In the genomic region with DNA sequence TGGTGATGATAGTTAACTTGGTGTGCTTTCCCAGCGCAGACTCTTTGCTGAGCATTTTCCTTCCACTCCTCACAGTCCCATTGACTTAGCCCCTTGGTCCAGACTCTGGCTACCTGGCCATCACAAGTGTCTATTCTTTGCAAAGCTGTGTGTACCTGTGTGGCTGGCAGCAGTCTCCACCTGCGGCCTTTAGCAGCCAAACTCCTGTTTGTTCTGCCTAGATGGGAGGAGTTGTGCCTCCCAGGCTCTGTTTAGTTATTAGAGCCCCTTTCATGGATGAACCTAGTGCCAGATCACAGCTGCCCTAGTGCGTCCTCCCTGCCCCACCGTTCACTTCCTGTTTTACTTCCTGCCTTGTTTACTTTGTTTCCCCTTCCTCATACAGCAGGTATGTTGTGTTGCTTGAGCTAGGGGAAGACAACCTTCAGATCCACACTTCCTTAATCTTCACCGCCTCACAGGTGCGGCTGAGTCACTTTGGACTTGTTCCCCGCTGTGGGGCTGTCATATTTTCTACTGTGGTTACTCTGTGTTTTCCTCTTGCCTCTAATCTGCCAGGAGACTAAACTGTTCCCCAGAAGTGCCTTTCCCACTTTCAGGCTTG, we compare ENCODE assay signal across 8 mouse cellular contexts. TPM values are rescaled to one million over a fixed set of nuclear protein-coding genes. Genes with fewer than 3 reads are reported as not detected.
DNase-seq lines count a peak whose midpoint lies in the region; ATAC-seq lines count a peak whose summit lies in the region.
"Had no signal": no experiment of that assay in that cellular context is flagged by ENCODE, and none has a peak within 500 bp of the region (broad histone marks: within the 10 kb centered on the region; RNA-seq: fewer than 3 reads in every experiment).

No protein-coding gene starts in this region.

- ATAC-seq in granulocyte monocyte progenitor cell, adult 5-6 weeks (replicated peaks; ENCODE audit: poor library complexity, severe bottlenecking): peak; percentile 77
- ATAC-seq in monocyte, adult 5-6 weeks (replicated peaks; ENCODE audit: insufficient number of reproducible peaks, low FRiP score, low TSS enrichment, poor library complexity, severe bottlenecking): peak; percentile 43; the same call in 1 of the 2 replicates
- no peak for ATAC-seq in megakaryocyte-erythroid progenitor cell, adult 5-6 weeks (replicated peaks; ENCODE audit: low FRiP score, low TSS enrichment, poor library complexity, severe bottlenecking)

- DNase-seq in urinary bladder, adult 2 months (ENCODE audit: low spot score): peak; percentile 21
- DNase-seq in urinary bladder, postnatal 25 days (ENCODE audit: low spot score): no peak
- no peak for DNase-seq in layer of hippocampus, postnatal 36 days
- DNase-seq in left cerebral cortex, postnatal 25 days (ENCODE audit: low spot score in 2 of 2): no peak
- DNase-seq: cerebellum, adult 8-10 months had no signal

- intact Hi-C loops in left cerebral cortex, postnatal 25 days (cut with DNase I): no loop called here

RNA-seq across cellular contexts. Expression of a gene that starts 11.3 kb away (rescaled TPM):
- 133 and 134 TPM in 2 replicates for polyA plus RNA-seq in urinary bladder, adult 2 months (2012; rRNA removed)
- total RNA-seq in granulocyte monocyte progenitor cell, adult 5-6 weeks (2014; fragmentation: Nextera tagmentation): 53.9 and 55.8 TPM in 2 replicates
- total RNA-seq in granulocyte monocyte progenitor cell, adult 5-6 weeks (2017): 46.9 and 53.5 TPM in 2 replicates
- total RNA-seq in monocyte, adult 5-6 weeks (2017): 78.2 to 92.9 TPM (median 91.0 TPM) in 3 replicates
- total RNA-seq in megakaryocyte-erythroid progenitor cell, adult 5-6 weeks (2014; fragmentation: Nextera tagmentation): 36.7 and 54.6 TPM in 2 replicates
- total RNA-seq in megakaryocyte-erythroid progenitor cell, adult 5-6 weeks (2017): 48.5 and 63.0 TPM in 2 replicates
- 100 to 1,000 TPM; 144 to 146 TPM for total RNA-seq in layer of hippocampus, postnatal 36 days (2021)
- 100 to 1,000 TPM; 157 to 170 TPM for total RNA-seq in left cerebral cortex, postnatal 25 days (2021)

RNA-seq across cellular contexts. Expression of a gene that starts 11.4 kb away (rescaled TPM):
- polyA plus RNA-seq in urinary bladder, adult 2 months (2012; rRNA removed): 3.1 TPM in 2 replicates
- 0.13 TPM in 1 of 2 replicates, not detected in the other for total RNA-seq in granulocyte monocyte progenitor cell, adult 5-6 weeks (2014; fragmentation: Nextera tagmentation)
- 0.31 TPM in 1 of 2 replicates, not detected in the other for total RNA-seq in granulocyte monocyte progenitor cell, adult 5-6 weeks (2017)
- 0.87 TPM in 1 of 3 replicates, not detected in the others for total RNA-seq in monocyte, adult 5-6 weeks (2017)
- 0.37 TPM in 1 of 2 replicates, not detected in the other for total RNA-seq in megakaryocyte-erythroid progenitor cell, adult 5-6 weeks (2014; fragmentation: Nextera tagmentation)
- total RNA-seq in megakaryocyte-erythroid progenitor cell, adult 5-6 weeks (2017): not detected in 2 replicates
- under 1 TPM; 0.46 to 0.47 TPM for total RNA-seq in layer of hippocampus, postnatal 36 days (2021)
- total RNA-seq in left cerebral cortex, postnatal 25 days (2021): under 1 TPM; 0.57 to 0.98 TPM

RNA-seq across cellular contexts. Expression of a gene that starts 59.3 kb away (rescaled TPM):
- 1.6 TPM in 2 replicates for polyA plus RNA-seq in urinary bladder, adult 2 months (2012; rRNA removed)
- total RNA-seq in granulocyte monocyte progenitor cell, adult 5-6 weeks (2014; fragmentation: Nextera tagmentation): 11.5 and 17.2 TPM in 2 replicates
- total RNA-seq in granulocyte monocyte progenitor cell, adult 5-6 weeks (2017): 95.4 and 98.2 TPM in 2 replicates
- 0.67 to 2.8 TPM (median 1.3 TPM) in 3 replicates for total RNA-seq in monocyte, adult 5-6 weeks (2017)
- 31.2 and 40.4 TPM in 2 replicates for total RNA-seq in megakaryocyte-erythroid progenitor cell, adult 5-6 weeks (2014; fragmentation: Nextera tagmentation)
- 64.8 and 66.4 TPM in 2 replicates for total RNA-seq in megakaryocyte-erythroid progenitor cell, adult 5-6 weeks (2017)
- under 1 TPM; 0.60 to 0.83 TPM for total RNA-seq in layer of hippocampus, postnatal 36 days (2021)
- under 1 TPM; 0.46 to 0.98 TPM for total RNA-seq in left cerebral cortex, postnatal 25 days (2021)

RNA-seq across cellular contexts. Expression of a gene that starts 59.4 kb away (rescaled TPM):
- 2.5 and 3.6 TPM in 2 replicates for polyA plus RNA-seq in urinary bladder, adult 2 months (2012; rRNA removed)
- 12.2 and 19.0 TPM in 2 replicates for total RNA-seq in granulocyte monocyte progenitor cell, adult 5-6 weeks (2014; fragmentation: Nextera tagmentation)
- total RNA-seq in granulocyte monocyte progenitor cell, adult 5-6 weeks (2017): 17.7 and 19.9 TPM in 2 replicates
- total RNA-seq in monocyte, adult 5-6 weeks (2017): 0.67 to 1.1 TPM in 2 of 3 replicates, not detected in the other
- 26.0 TPM in 2 replicates for total RNA-seq in megakaryocyte-erythroid progenitor cell, adult 5-6 weeks (2014; fragmentation: Nextera tagmentation)
- total RNA-seq in megakaryocyte-erythroid progenitor cell, adult 5-6 weeks (2017): 21.8 and 41.9 TPM in 2 replicates
- total RNA-seq in layer of hippocampus, postnatal 36 days (2021): under 1 TPM; 0.35 to 0.56 TPM
- total RNA-seq in left cerebral cortex, postnatal 25 days (2021): under 1 TPM; 0.50 TPM
